Mouse (Mus musculus): ENCODE data around the gene Gm11487.

- no peak for TF ChIP-seq CTCF (conservative IDR thresholded peaks at IDR 0.05; ENCODE audit: insufficient read depth, insufficient read length, low read depth, low read length)
- TF ChIP-seq POLR2A (IDR thresholded peaks at IDR 0.05; ENCODE audit: low read depth, low read length) = no peak
Observed at GRCm38 (mm10) chr4:73366534-73366933, 38.3 kb downstream of the Gm11487 start.

Measured in kidney, adult 2 months (tissue).